Mouse (Mus musculus): ENCODE data around the gene Ccser2. TPM values are rescaled to one million over a fixed set of nuclear protein-coding genes. Genes with fewer than 3 reads are reported as not detected.
A peak's percentile ranks its signal among the peaks of the same experiment; 100 is the strongest.

Gene Ccser2
- polyA plus RNA-seq, 1 experiment from 2014 or later = 84.4 TPM

DNA sequence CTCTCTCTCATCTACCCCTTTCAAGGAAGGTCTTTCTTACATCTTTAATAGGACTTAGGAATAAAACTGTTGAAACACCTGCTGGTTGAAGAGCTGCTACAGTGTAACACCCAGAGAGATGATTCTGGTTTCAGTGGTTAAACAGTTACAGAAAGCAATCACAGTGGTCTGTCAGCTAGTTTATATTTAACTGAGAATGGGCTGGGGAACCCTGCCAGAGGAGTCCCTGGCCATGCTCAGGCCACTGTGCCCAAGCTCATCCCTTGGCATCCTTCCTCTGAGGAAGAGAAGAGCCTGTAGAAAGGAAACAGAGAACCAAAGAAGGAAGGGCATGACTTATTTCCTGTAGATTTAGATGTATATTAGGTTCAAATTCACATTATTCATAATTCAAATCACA, 21.2 kb upstream of the Ccser2 start:
- Histone ChIP-seq H3K4me1 (replicated peaks; ENCODE audit: control insufficient read depth, insufficient read depth, low read length) (no peaks in the 10 kb centered on the region), H3K4me2 (replicated peaks) (no peak overlapping the region), H3K9me3 (ENCODE audit: control insufficient read depth, low read length) (no peaks in the 10 kb centered on the region), H3K9ac (no peak overlapping the region), H3K36me3 (replicated peaks; ENCODE audit: control insufficient read depth, insufficient read depth) (no peaks in the 10 kb centered on the region), H3K27me3 (ENCODE audit: control insufficient read depth, insufficient read depth, low read length) (no peaks in the 10 kb centered on the region), H3K4me3 (replicated peaks; ENCODE audit: low read length) (no peak overlapping the region), H3K27ac (no peak overlapping the region)
- ATAC-seq (ENCODE audit: low FRiP score) (no peak), DNase-seq (ENCODE audit: low spot score) (no peak)

DNA sequence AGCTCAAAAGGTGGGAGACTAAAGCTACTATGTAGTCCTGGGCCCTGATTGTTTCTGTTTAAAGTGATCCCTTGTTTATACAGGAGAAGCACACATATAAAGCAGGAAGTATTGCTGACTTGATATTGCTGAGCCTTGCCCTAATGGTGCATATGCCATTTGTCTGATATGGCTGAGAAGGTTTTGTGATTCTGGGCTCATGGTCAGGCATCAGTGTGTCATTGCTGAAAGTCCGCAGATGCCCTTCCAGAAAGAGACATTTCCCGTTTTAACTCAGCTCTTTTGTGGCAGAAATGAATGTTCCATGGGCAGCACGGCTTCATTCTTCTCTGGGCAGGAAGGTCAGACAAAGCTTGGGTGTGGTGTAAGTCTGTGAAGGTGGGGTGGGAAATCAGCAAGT, 17.1 kb upstream of the Ccser2 start:
- Histone ChIP-seq H3K9me3 (ENCODE audit: control insufficient read depth, low read length) (no peaks in the 10 kb centered on the region), H3K4me1 (replicated peaks; ENCODE audit: control insufficient read depth, insufficient read depth, low read length) (no peaks in the 10 kb centered on the region), H3K36me3 (replicated peaks; ENCODE audit: control insufficient read depth, insufficient read depth) (no peaks in the 10 kb centered on the region), H3K9ac (no peak overlapping the region), H3K27me3 (ENCODE audit: control insufficient read depth, insufficient read depth, low read length) (no peaks in the 10 kb centered on the region), H3K27ac (no peak overlapping the region), H3K4me3 (replicated peaks; ENCODE audit: low read length) (no peak overlapping the region), H3K4me2 (replicated peaks) (no peak overlapping the region)
- ATAC-seq (ENCODE audit: low FRiP score) = no peak
- DNase-seq (ENCODE audit: low spot score) = no peak
- WGBS = 91% methylated on average over 3 of the region's 3 CpGs

DNA sequence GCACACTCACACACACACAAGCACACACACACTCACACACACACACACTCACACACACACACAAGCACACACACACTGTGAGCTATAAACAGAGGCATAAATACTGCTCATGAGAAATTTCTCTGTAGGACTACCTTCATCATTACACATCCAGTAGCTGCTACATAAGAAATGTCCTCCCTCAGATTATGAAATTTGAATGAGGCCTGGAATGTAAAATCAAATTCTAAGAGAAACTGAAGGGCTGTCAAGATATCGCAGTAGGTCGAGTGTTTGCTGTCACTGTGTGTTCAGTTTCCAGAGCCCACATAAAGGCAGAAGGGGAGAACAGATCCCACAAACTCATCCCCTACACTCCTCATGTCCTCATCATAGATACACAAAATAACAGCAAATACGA, 6.4 kb upstream of the Ccser2 start:
- no peaks in the 10 kb centered on the region for H3K9me3 ChIP-seq (ENCODE audit: control insufficient read depth, low read length)
- no peak for ATAC-seq (ENCODE audit: low FRiP score)
- no peak overlapping the region for H3K4me2 ChIP-seq (replicated peaks)
- no peak overlapping the region for H3K9ac ChIP-seq
- no peaks in the 10 kb centered on the region for H3K36me3 ChIP-seq (replicated peaks; ENCODE audit: control insufficient read depth, insufficient read depth)
- H3K27ac ChIP-seq = no peak overlapping the region
- 89% methylated on average over 3 of the region's 3 CpGs for WGBS
- DNase-seq (ENCODE audit: low spot score) = no peak
- H3K4me3 ChIP-seq (replicated peaks; ENCODE audit: low read length) = no peak overlapping the region
- no peaks in the 10 kb centered on the region for H3K4me1 ChIP-seq (replicated peaks; ENCODE audit: control insufficient read depth, insufficient read depth, low read length)
- H3K27me3 ChIP-seq (ENCODE audit: control insufficient read depth, insufficient read depth, low read length) = no peaks in the 10 kb centered on the region

DNA sequence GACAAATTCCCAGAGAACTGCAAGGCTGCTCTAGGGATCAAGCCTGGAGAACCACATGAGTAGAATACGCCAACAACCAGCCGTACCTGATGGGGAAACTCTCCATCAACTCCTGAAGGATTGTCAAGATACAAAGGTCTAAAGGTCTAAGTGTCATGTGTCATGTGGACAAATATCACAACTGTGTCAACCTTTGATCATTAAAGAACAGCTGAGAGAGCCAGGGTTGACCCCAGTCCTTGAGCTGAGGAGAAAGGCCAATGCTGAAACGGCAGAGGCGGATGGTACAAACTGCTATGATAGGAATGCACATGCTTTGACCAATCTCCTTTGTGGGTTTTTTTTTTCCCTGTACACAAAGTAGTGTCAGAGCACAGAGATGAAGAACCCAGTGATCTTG, 2.6 kb upstream of the Ccser2 start:
- DNase-seq (ENCODE audit: low spot score) (no peak), ATAC-seq (ENCODE audit: low FRiP score) (no peak)
- H3K9ac ChIP-seq = no peak overlapping the region
- peaks cover 15% of the 10 kb centered on the region for H3K4me1 ChIP-seq (replicated peaks; ENCODE audit: control insufficient read depth, insufficient read depth, low read length)
- 86% methylated on average over 4 of the region's 4 CpGs for WGBS
- no peaks in the 10 kb centered on the region for H3K9me3 ChIP-seq (ENCODE audit: control insufficient read depth, low read length)
- no peaks in the 10 kb centered on the region for H3K36me3 ChIP-seq (replicated peaks; ENCODE audit: control insufficient read depth, insufficient read depth)
- no peaks in the 10 kb centered on the region for H3K27me3 ChIP-seq (ENCODE audit: control insufficient read depth, insufficient read depth, low read length)
- H3K4me3 ChIP-seq (replicated peaks; ENCODE audit: low read length) = no peak overlapping the region
- no peak overlapping the region for H3K27ac ChIP-seq
- H3K4me2 ChIP-seq (replicated peaks) = no peak overlapping the region

DNA sequence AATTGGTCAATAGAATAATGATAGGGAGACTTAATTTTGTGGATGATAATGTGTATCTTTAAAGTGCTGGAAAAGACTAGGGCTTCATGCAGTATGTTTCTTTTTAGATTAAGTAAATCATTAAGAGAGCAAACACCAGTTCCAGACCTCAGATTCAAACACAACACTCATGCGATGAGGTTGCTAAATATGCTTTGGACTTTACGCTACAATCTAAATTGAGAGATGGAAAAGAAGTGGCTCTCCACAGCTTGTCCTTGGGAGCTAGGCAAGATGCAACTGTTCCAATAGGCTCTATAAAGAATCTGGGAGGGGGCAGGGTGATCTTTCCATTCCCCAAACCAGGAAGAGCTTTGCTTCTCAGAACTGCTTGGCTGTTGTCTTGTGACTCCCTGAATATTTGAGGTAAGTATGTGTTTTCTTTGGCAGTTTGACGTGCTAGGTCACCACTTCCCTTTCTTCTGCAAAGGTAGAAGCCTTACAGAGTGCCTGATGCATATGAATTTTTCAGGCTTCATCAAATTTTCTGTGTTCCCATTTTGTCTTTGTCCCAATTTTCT, 1.4 kb upstream of the Ccser2 start:
- no peaks in the 10 kb centered on the region for H3K27me3 ChIP-seq (ENCODE audit: control insufficient read depth, insufficient read depth, low read length)
- peaks cover 24% of the 10 kb centered on the region for H3K4me1 ChIP-seq (replicated peaks; ENCODE audit: control insufficient read depth, insufficient read depth, low read length)
- WGBS = 95% methylated on average over 3 of the region's 3 CpGs
- H3K9ac ChIP-seq = no peak overlapping the region
- H3K27ac ChIP-seq = no peak overlapping the region
- no peaks in the 10 kb centered on the region for H3K36me3 ChIP-seq (replicated peaks; ENCODE audit: control insufficient read depth, insufficient read depth)
- DNase-seq (ENCODE audit: low spot score) = no peak
- no peak overlapping the region for H3K4me2 ChIP-seq (replicated peaks)
- H3K9me3 ChIP-seq (ENCODE audit: control insufficient read depth, low read length) = no peaks in the 10 kb centered on the region
- ATAC-seq (ENCODE audit: low FRiP score) = no peak
- H3K4me3 ChIP-seq (replicated peaks; ENCODE audit: low read length) = no peak overlapping the region

DNA sequence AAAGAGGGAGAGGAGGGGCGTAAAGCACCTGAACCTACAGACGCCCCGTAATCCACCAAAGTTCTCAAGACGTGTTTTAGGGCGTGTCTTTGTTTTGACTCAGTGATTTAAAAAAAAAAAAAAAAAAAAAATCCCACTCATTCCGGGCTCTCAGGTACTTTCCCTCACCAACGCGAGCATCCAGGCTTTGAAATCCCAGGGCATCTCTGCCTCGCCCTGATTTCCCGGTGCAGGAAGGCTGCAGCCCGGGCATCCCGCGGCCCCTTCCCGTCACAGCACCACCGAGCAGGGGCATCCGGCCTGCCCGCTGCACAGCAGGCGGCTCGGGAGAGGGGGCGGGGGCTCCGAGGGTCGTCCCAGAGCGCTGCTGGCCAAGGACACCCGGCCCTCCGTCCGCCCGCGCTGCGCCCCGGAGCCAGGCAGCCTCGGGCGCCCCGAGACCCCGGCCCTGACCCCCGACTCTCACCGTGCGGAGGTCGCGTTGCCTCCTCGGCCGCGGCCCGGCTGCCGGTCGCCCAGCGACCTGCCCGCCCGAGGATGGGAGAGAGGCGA, 425 bp downstream of the Ccser2 start:
- Histone ChIP-seq H3K27ac (peak overlapping the region; percentile 90), H3K4me3 (replicated peaks; ENCODE audit: low read length) (peak overlapping the region; percentile 93), H3K9me3 (ENCODE audit: control insufficient read depth, low read length) (no peaks in the 10 kb centered on the region), H3K36me3 (replicated peaks; ENCODE audit: control insufficient read depth, insufficient read depth) (no peaks in the 10 kb centered on the region), H3K9ac (peak overlapping the region; percentile 95), H3K4me2 (replicated peaks) (peak overlapping the region; percentile 52), H3K27me3 (ENCODE audit: control insufficient read depth, insufficient read depth, low read length) (no peaks in the 10 kb centered on the region), H3K4me1 (replicated peaks; ENCODE audit: control insufficient read depth, insufficient read depth, low read length) (peaks cover 24% of the 10 kb centered on the region)
- DNase-seq (ENCODE audit: low spot score) (peak; percentile 47), ATAC-seq (ENCODE audit: low FRiP score) (no peak; the same call in none of the 2 replicates)
- 1% methylated on average over 44 of the region's 49 CpGs for WGBS

DNA sequence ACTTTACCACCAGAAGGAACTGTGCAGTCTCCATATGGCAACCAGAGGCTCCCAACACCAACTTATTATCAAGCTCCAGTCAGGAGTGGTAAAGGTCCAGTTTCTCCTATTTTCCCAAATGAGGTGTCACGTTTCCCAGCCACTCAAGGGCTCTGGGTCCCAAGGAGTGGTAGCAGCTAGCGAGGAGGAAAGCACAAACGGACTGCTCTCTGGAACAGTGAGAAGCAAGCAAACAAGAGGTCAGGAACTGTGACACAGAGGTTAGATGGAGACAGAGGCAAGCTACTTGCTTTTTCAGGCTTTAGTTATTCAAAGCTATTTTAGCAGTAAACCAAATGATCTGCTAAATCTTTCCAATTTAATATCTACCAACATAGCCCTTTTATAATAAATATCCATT, 3.2 kb downstream of the Ccser2 start:
- 50% methylated on average over 3 of the region's 3 CpGs for WGBS
- Histone ChIP-seq H3K27me3 (ENCODE audit: control insufficient read depth, insufficient read depth, low read length) (no peaks in the 10 kb centered on the region), H3K9ac (no peak overlapping the region), H3K4me2 (replicated peaks) (no peak overlapping the region), H3K9me3 (ENCODE audit: control insufficient read depth, low read length) (no peaks in the 10 kb centered on the region), H3K36me3 (replicated peaks; ENCODE audit: control insufficient read depth, insufficient read depth) (no peaks in the 10 kb centered on the region), H3K4me1 (replicated peaks; ENCODE audit: control insufficient read depth, insufficient read depth, low read length) (peaks cover 24% of the 10 kb centered on the region), H3K4me3 (replicated peaks; ENCODE audit: low read length) (no peak overlapping the region), H3K27ac (no peak overlapping the region)
- DNase-seq (ENCODE audit: low spot score) (no peak), ATAC-seq (ENCODE audit: low FRiP score) (no peak)

DNA sequence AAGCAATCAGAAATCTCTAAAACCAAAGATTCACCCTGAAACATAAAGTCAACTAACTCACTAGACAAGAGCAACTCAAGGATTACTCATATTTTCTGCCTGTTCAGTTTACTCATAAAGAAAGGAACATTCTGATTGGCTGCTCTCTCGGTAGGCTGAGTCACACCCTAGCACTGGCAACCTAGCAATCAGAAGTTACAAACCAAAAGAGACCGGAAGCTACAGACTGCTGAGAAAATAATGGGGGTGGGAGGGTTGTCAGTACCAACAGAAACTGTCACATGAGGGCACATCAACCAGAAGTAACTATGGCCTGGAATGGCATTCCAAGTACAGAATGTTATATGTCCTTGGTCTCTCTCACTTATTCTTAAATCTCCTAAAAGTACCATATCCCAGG, 6.1 kb downstream of the Ccser2 start:
- Histone ChIP-seq H3K4me3 (replicated peaks; ENCODE audit: low read length) (no peak overlapping the region), H3K4me1 (replicated peaks; ENCODE audit: control insufficient read depth, insufficient read depth, low read length) (peaks cover 20% of the 10 kb centered on the region), H3K4me2 (replicated peaks) (no peak overlapping the region), H3K9me3 (ENCODE audit: control insufficient read depth, low read length) (no peaks in the 10 kb centered on the region), H3K36me3 (replicated peaks; ENCODE audit: control insufficient read depth, insufficient read depth) (no peaks in the 10 kb centered on the region), H3K9ac (no peak overlapping the region), H3K27me3 (ENCODE audit: control insufficient read depth, insufficient read depth, low read length) (no peaks in the 10 kb centered on the region), H3K27ac (no peak overlapping the region)
- ATAC-seq (ENCODE audit: low FRiP score) (no peak), DNase-seq (ENCODE audit: low spot score) (no peak)
- WGBS = 99% methylated on average over 2 of the region's 2 CpGs

DNA sequence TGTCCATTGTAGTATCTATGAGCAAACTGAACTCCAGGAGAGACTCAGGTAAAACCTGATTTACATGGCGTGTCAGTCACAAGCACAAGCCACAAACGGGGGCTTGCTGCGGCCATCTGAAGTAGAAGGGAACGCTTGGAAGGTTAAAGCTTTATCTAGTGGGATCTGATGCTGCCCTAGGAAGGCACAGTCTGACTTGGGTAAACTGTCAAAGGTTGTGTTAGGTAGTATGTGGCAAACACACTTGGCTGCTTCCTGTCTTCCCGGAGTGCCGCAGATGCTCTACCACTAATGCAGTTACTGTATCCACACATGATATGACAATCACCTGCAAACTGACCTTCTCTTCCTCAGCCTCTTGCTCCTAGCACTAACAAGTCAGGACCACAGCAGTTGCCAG, 10.9 kb downstream of the Ccser2 start:
- H3K27me3 ChIP-seq (ENCODE audit: control insufficient read depth, insufficient read depth, low read length) = no peaks in the 10 kb centered on the region
- no peak for DNase-seq (ENCODE audit: low spot score)
- 93% methylated on average over 6 of the region's 6 CpGs for WGBS

DNA sequence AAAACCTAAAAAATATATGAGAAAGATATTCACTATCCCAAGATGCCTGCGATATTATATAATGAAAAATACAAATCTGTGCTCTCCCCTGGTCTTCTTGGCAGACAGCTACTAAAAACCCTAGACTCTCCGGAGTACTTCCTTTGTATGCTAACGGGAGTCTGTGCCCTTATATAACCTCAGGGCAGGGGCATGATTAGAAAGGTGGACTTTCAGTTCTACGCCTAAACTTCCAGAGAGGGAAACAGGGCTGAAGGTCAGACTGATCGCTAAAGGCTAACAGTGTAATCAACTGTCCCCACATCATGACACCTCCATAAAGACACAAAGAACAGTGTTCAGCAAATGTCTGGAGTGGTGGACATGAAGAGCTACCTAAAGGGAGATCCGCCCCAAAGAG, 11.3 kb downstream of the Ccser2 start:
- no peak for ATAC-seq (ENCODE audit: low FRiP score)
- H3K4me3 ChIP-seq (replicated peaks; ENCODE audit: low read length) = no peak overlapping the region
- H3K9ac ChIP-seq = no peak overlapping the region
- no peak overlapping the region for H3K4me2 ChIP-seq (replicated peaks)
- H3K9me3 ChIP-seq (ENCODE audit: control insufficient read depth, low read length) = no peaks in the 10 kb centered on the region
- H3K27ac ChIP-seq = no peak overlapping the region
- H3K36me3 ChIP-seq (replicated peaks; ENCODE audit: control insufficient read depth, insufficient read depth) = no peaks in the 10 kb centered on the region
- H3K4me1 ChIP-seq (replicated peaks; ENCODE audit: control insufficient read depth, insufficient read depth, low read length) = no peaks in the 10 kb centered on the region
- WGBS = 83% methylated on average over 6 of the region's 6 CpGs
- H3K27me3 ChIP-seq (ENCODE audit: control insufficient read depth, insufficient read depth, low read length) = no peaks in the 10 kb centered on the region
- no peak for DNase-seq (ENCODE audit: low spot score)

More for the DNA sequence above, 10.9 kb downstream of the Ccser2 start:
- H3K4me3 ChIP-seq (replicated peaks; ENCODE audit: low read length) = no peak overlapping the region
- H3K4me2 ChIP-seq (replicated peaks) = no peak overlapping the region
- no peak overlapping the region for H3K9ac ChIP-seq
- ATAC-seq (ENCODE audit: low FRiP score) = no peak
- no peak overlapping the region for H3K27ac ChIP-seq
- no peaks in the 10 kb centered on the region for H3K36me3 ChIP-seq (replicated peaks; ENCODE audit: control insufficient read depth, insufficient read depth)
- H3K4me1 ChIP-seq (replicated peaks; ENCODE audit: control insufficient read depth, insufficient read depth, low read length) = no peaks in the 10 kb centered on the region
- H3K9me3 ChIP-seq (ENCODE audit: control insufficient read depth, low read length) = no peaks in the 10 kb centered on the region
